In genomic region chr9:64274919-64275318, GRCm38 (mm10) we compare ENCODE assay signal across 10 mouse cellular contexts. TPM values are rescaled to one million over a fixed set of nuclear protein-coding genes. Genes with fewer than 3 reads are reported as not detected.
DNase-seq lines count a peak whose midpoint lies in the region; ATAC-seq and TF ChIP-seq lines count a peak whose summit lies in the region.
"Had no signal": no experiment of that assay in that cellular context is flagged by ENCODE, and none has a peak within 500 bp of the region (broad histone marks: within the 10 kb centered on the region; RNA-seq: fewer than 3 reads in every experiment).

No protein-coding gene starts in this region.

- ATAC-seq in liver, embryonic 11.5 days (replicated peaks; ENCODE audit: low FRiP score), result no peak
- peak; percentile 52; the same call in 1 of the 2 replicates for ATAC-seq in common myeloid progenitor, adult 5-6 weeks (replicated peaks; ENCODE audit: low read depth, poor library complexity, severe bottlenecking)

- H3K27me3 ChIP-seq in liver, adult 2 months (ENCODE audit: control insufficient read depth, insufficient read depth, low read length), result no peaks in the 10 kb centered on the region
- no peaks in the 10 kb centered on the region for H3K27me3 ChIP-seq in liver, embryonic 11.5 days (replicated peaks; ENCODE audit: control insufficient read depth, insufficient read depth, low read length)
- H3K27me3 ChIP-seq: limb, embryonic 13.5 days had no signal

- H3K27ac ChIP-seq in liver, adult 2 months (replicated peaks; ENCODE audit: insufficient read depth, low read depth, low read length), result no peak overlapping the region
- no peak overlapping the region for H3K27ac ChIP-seq in liver, embryonic 11.5 days (ENCODE audit: low read depth, low read length)
- H3K27ac ChIP-seq: limb, embryonic 13.5 days had no signal

- no peaks in the 10 kb centered on the region for H3K4me1 ChIP-seq in liver, adult 2 months (ENCODE audit: control insufficient read depth, insufficient read depth, low read length)
- no peaks in the 10 kb centered on the region for H3K4me1 ChIP-seq in liver, embryonic 11.5 days (replicated peaks; ENCODE audit: control insufficient read depth, insufficient read depth, low read length)
- H3K4me1 ChIP-seq: limb, embryonic 13.5 days had no signal

- H3K9me3 ChIP-seq in liver, embryonic 11.5 days (ENCODE audit: control insufficient read depth, low read length), result no peaks in the 10 kb centered on the region
- H3K9me3 ChIP-seq: limb, embryonic 13.5 days had no signal

- H3K4me2 ChIP-seq in liver, embryonic 11.5 days, result no peak overlapping the region
- H3K4me2 ChIP-seq: limb, embryonic 13.5 days had no signal

- no peak overlapping the region for H3K9ac ChIP-seq in liver, adult 2 months (ENCODE audit: low read depth, low read length)
- H3K9ac ChIP-seq in liver, embryonic 11.5 days (ENCODE audit: low read depth, low read length), result no peak overlapping the region
- H3K9ac ChIP-seq: limb, embryonic 13.5 days had no signal

- 76% methylated on average over 1 of the region's 1 CpGs for WGBS in liver, adult 2 months
- 66% methylated on average over 1 of the region's 1 CpGs for whole genome bisulfite sequencing in liver, embryonic 11.5 days

- H3K4me3 ChIP-seq in liver, adult 2 months (ENCODE audit: insufficient read depth, low read depth, low read length), result no peak overlapping the region
- no peak overlapping the region for H3K4me3 ChIP-seq in liver, embryonic 11.5 days (ENCODE audit: low read depth, low read length)
- H3K4me3 ChIP-seq: limb, embryonic 13.5 days had no signal

- H3K36me3 ChIP-seq in liver, adult 2 months (ENCODE audit: control insufficient read depth, insufficient read depth, low read length), result no peaks in the 10 kb centered on the region
- H3K36me3 ChIP-seq in liver, embryonic 11.5 days (ENCODE audit: control insufficient read depth, insufficient read depth, low read length), result no peaks in the 10 kb centered on the region
- H3K36me3 ChIP-seq: limb, embryonic 13.5 days had no signal

- DNase-seq in embryo, embryonic 10.5 days (ENCODE audit: low spot score), result peak; percentile 18
- DNase-seq in embryo, embryonic 11 days, result no peak
- no peak for DNase-seq in liver, adult 2 months (ENCODE audit: extremely low read depth, low read depth, low spot score)
- DNase-seq in liver, embryonic 11.5 days (ENCODE audit: low spot score), result no peak
- peak; percentile 39 to 42 for DNase-seq in B cell, adult 2 months
- no peak for DNase-seq in ovary, adult 18-20 months (ENCODE audit: low spot score)
- DNase-seq in frontal cortex, postnatal 14 days (ENCODE audit: low spot score in 2 of 2), result no peak
- DNase-seq: adrenal gland, postnatal 25 days had no signal

- peak; percentile 24; the same call in 1 of the 2 replicates for TF ChIP-seq CTCF in liver, adult 2 months (IDR thresholded peaks at IDR 0.05; ENCODE audit: low read depth, low read length)

- no peaks in the 10 kb centered on the region for H3K79me2 ChIP-seq in liver, adult 2 months (ENCODE audit: control insufficient read depth, insufficient read depth, low read length)

- no peak for TF ChIP-seq POLR2A in liver, adult 2 months (IDR thresholded peaks at IDR 0.05; ENCODE audit: extremely low read depth, insufficient read depth, low read length)

RNA-seq across cellular contexts. Expression of gene Tipin, which starts 6.5 kb away (rescaled TPM):
- 5.7 and 6.0 TPM in 2 replicates for total RNA-seq in liver, adult 2 months (2014; rRNA removed)
- 1.4 and 2.5 TPM in 2 replicates for polyA plus RNA-seq in liver, adult 2 months (2012; rRNA removed)
- 361 and 387 TPM in 2 replicates for polyA plus RNA-seq in liver, embryonic 11.5 days (2014; fragmentation: Nextera tagmentation; extraction: Ambion mirVana)
- 302 and 344 TPM in 2 replicates for total RNA-seq in common myeloid progenitor, adult 5-6 weeks (2017)

RNA-seq across cellular contexts. Expression of gene Map2k1, which starts 21.5 kb away (rescaled TPM):
- total RNA-seq in liver, adult 2 months (2014; rRNA removed), result 34.7 and 40.3 TPM in 2 replicates
- polyA plus RNA-seq in liver, adult 2 months (2012; rRNA removed), result 26.4 and 26.8 TPM in 2 replicates
- polyA plus RNA-seq in liver, embryonic 11.5 days (2014; fragmentation: Nextera tagmentation; extraction: Ambion mirVana), result 68.1 and 74.5 TPM in 2 replicates
- 31.0 and 45.5 TPM in 2 replicates for total RNA-seq in common myeloid progenitor, adult 5-6 weeks (2017)

RNA-seq across cellular contexts. Expression of gene Uchl4, which starts 39.9 kb away (rescaled TPM):
- total RNA-seq in liver, adult 2 months (2014; rRNA removed), result 0.09 TPM in 1 of 2 replicates, not detected in the other
- not detected in 2 replicates for polyA plus RNA-seq in liver, adult 2 months (2012; rRNA removed)
- polyA plus RNA-seq in liver, embryonic 11.5 days (2014; fragmentation: Nextera tagmentation; extraction: Ambion mirVana), result 2.5 and 5.4 TPM in 2 replicates
- total RNA-seq in common myeloid progenitor, adult 5-6 weeks (2017), result 0.46 and 2.0 TPM in 2 replicates

Comparison
In these comparisons a context has a peak if more than half of its experiments do, and no peak if none do; other contexts are left out.
1. DNase-seq: peak in embryo, embryonic 10.5 days (single experiment) and B cell, adult 2 months (2 of 2); none in embryo, embryonic 11 days (single experiment), liver, adult 2 months (single experiment), liver, embryonic 11.5 days (single experiment), ovary, adult 18-20 months (single experiment) and frontal cortex, postnatal 14 days (0 of 2).
2. RNA of gene Tipin, which starts 6.5 kb away (total RNA-seq): 302 to 344 TPM in common myeloid progenitor, adult 5-6 weeks; 5.7 to 6.0 TPM in liver, adult 2 months; every median in the first group is over 10 times any median in the second.